Comparison of ENCODE assay signal across 8 mouse cellular contexts in the genomic region with DNA sequence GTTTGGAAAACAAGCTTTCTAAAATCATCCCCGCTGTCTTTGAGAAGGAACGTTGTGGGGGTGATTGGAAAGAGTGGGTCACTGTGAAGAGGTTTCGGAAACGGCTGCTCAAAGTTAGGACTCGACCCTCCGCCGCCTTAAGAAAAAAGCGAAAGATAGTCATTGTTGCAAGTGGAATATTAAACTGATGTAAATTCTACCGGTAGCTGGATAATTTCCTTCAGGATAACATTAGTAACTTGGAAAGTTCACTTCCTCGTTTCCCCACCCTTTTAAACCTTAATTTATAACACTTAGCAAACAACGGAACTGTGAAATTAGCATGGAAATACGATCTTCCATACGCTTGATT. TPM values are rescaled to one million over a fixed set of nuclear protein-coding genes. Genes with fewer than 3 reads are reported as not detected.
A peak's percentile ranks its signal among the peaks of the same experiment; 100 is the strongest.
DNase-seq lines count a peak whose midpoint lies in the region; ATAC-seq and TF ChIP-seq lines count a peak whose summit lies in the region.

No protein-coding gene starts in this region.

- no peaks in the 10 kb centered on the region for H3K9me3 ChIP-seq in lung, embryonic 15.5 days
- no peaks in the 10 kb centered on the region for H3K9me3 ChIP-seq in forebrain, embryonic 10.5 days
- no peaks in the 10 kb centered on the region for H3K9me3 ChIP-seq in intestine, postnatal 0 days (ENCODE audit: control insufficient read depth)
- no peaks in the 10 kb centered on the region for H3K9me3 ChIP-seq in neural tube, embryonic 14.5 days (ENCODE audit: control insufficient read depth, low read length)

- peak overlapping the region; percentile 91 for H3K4me2 ChIP-seq in lung, embryonic 15.5 days
- peak overlapping the region; percentile 97 for H3K4me2 ChIP-seq in intestine, postnatal 0 days (replicated peaks; ENCODE audit: low read depth)
- peak overlapping the region; percentile 96 for H3K4me2 ChIP-seq in neural tube, embryonic 14.5 days (ENCODE audit: low read depth, low read length)

- 5% methylated on average over 13 of the region's 13 CpGs for WGBS in lung, embryonic 15.5 days
- 4% methylated on average over 13 of the region's 13 CpGs for WGBS in forebrain, embryonic 10.5 days
- 6% methylated on average over 13 of the region's 13 CpGs for WGBS in intestine, postnatal 0 days
- 2% methylated on average over 13 of the region's 13 CpGs for WGBS in neural tube, embryonic 14.5 days

- no peak for DNase-seq in lung, postnatal 36 days
- DNase-seq in forebrain, embryonic 10.5 days (ENCODE audit: extremely low spot score, low spot score), result no peak
- no peak for DNase-seq in layer of hippocampus, adult 18-20 months (ENCODE audit: low spot score in 2 of 2)
- DNase-seq in Muller cell, postnatal 12 days (ENCODE audit: inconsistent ontology term), result no peak
- no peak for DNase-seq in layer of hippocampus, postnatal 25 days (ENCODE audit: extremely low spot score in 1 of 2, low spot score in 1 of 2)

- H3K27ac ChIP-seq in lung, embryonic 15.5 days, result no peak overlapping the region
- H3K27ac ChIP-seq in forebrain, embryonic 10.5 days, result peak overlapping the region; percentile 89
- no peak overlapping the region for H3K27ac ChIP-seq in intestine, postnatal 0 days (ENCODE audit: low read depth, low read length)
- H3K27ac ChIP-seq in neural tube, embryonic 14.5 days (ENCODE audit: low read depth, low read length), result no peak overlapping the region

- H3K36me3 ChIP-seq in lung, embryonic 15.5 days, result no peaks in the 10 kb centered on the region
- no peaks in the 10 kb centered on the region for H3K36me3 ChIP-seq in forebrain, embryonic 10.5 days (replicated peaks)
- H3K36me3 ChIP-seq in intestine, postnatal 0 days (ENCODE audit: control insufficient read depth, insufficient read depth), result no peaks in the 10 kb centered on the region
- no peaks in the 10 kb centered on the region for H3K36me3 ChIP-seq in neural tube, embryonic 14.5 days (ENCODE audit: control insufficient read depth, insufficient read depth, low read length)

- 0 out of 2 replicates have a peak overlapping the region, but pooled peaks have one; percentile 7 for H3K9ac ChIP-seq in lung, embryonic 15.5 days
- no peak overlapping the region for H3K9ac ChIP-seq in intestine, postnatal 0 days (ENCODE audit: low read depth, low read length)
- no peak overlapping the region for H3K9ac ChIP-seq in neural tube, embryonic 14.5 days (replicated peaks; ENCODE audit: low read depth, low read length)

- ATAC-seq in lung, embryonic 15.5 days (ENCODE audit: borderline replicate concordance, extremely low read depth, low FRiP score, low TSS enrichment), result no peak
- ATAC-seq in intestine, postnatal 0 days, result no peak
- no peak for ATAC-seq in neural tube, embryonic 14.5 days (ENCODE audit: low read depth)

- peaks cover 73% of the 10 kb centered on the region for H3K27me3 ChIP-seq in lung, embryonic 15.5 days
- H3K27me3 ChIP-seq in forebrain, embryonic 10.5 days (ENCODE audit: poor library complexity, severe bottlenecking), result peaks cover 81% of the 10 kb centered on the region
- H3K27me3 ChIP-seq in intestine, postnatal 0 days (replicated peaks; ENCODE audit: control insufficient read depth, insufficient read depth, low read length), result peaks cover 74% of the 10 kb centered on the region
- peaks cover 10% of the 10 kb centered on the region; the same call in 1 of the 2 replicates for H3K27me3 ChIP-seq in neural tube, embryonic 14.5 days (ENCODE audit: control insufficient read depth, insufficient read depth, low read length)

- H3K4me1 ChIP-seq in lung, embryonic 15.5 days, result peaks cover 28% of the 10 kb centered on the region
- peaks cover 62% of the 10 kb centered on the region for H3K4me1 ChIP-seq in forebrain, embryonic 10.5 days
- 0 out of 2 replicates have a peak, but pooled peaks cover 4% of the 10 kb centered on the region for H3K4me1 ChIP-seq in intestine, postnatal 0 days (replicated peaks; ENCODE audit: control insufficient read depth, insufficient read depth, low read length)
- 0 out of 2 replicates have a peak, but pooled peaks cover 3% of the 10 kb centered on the region for H3K4me1 ChIP-seq in neural tube, embryonic 14.5 days (ENCODE audit: control insufficient read depth, insufficient read depth, low read length)

- no peak for TF ChIP-seq CTCF in intestine, postnatal 0 days (IDR thresholded peaks at IDR 0.05; ENCODE audit: low read depth)

- H3K4me3 ChIP-seq in lung, embryonic 15.5 days, result peak overlapping the region; percentile 53
- H3K4me3 ChIP-seq in forebrain, embryonic 10.5 days, result peak overlapping the region; percentile 68
- peak overlapping the region; percentile 72 for H3K4me3 ChIP-seq in intestine, postnatal 0 days (ENCODE audit: low read depth, low read length)
- peak overlapping the region; percentile 47 for H3K4me3 ChIP-seq in neural tube, embryonic 14.5 days (ENCODE audit: low read depth, low read length)

RNA-seq across cellular contexts. Expression of gene Usp44, which starts 3.0 kb away (rescaled TPM):
- 0.29 and 0.30 TPM in 2 replicates for polyA plus RNA-seq in lung, embryonic 15.5 days (2015; fragmentation: Nextera tagmentation; extraction: Ambion mirVana)
- 16.3 and 17.4 TPM in 2 replicates for polyA plus RNA-seq in forebrain, embryonic 10.5 days (2016; fragmentation: Nextera tagmentation; extraction: Ambion mirVana)
- polyA plus RNA-seq in intestine, postnatal 0 days (2015; fragmentation: Nextera tagmentation; extraction: Ambion mirVana), result 0.08 and 0.09 TPM in 2 replicates
- 0.13 and 0.17 TPM in 2 replicates for polyA plus RNA-seq in neural tube, embryonic 14.5 days (2014; fragmentation: Nextera tagmentation; extraction: Ambion mirVana)
- total RNA-seq in layer of hippocampus, adult 18-20 months (2021), result not detected
- not detected for total RNA-seq in layer of hippocampus, postnatal 25 days (2021)

Comparison
In these comparisons a context has a peak if more than half of its experiments do, and no peak if none do; other contexts are left out.
1. RNA of gene Usp44, which starts 3.0 kb away (polyA plus RNA-seq): 16.3 to 17.4 TPM in forebrain, embryonic 10.5 days; 0.29 to 0.30 TPM in lung, embryonic 15.5 days, 0.13 to 0.17 TPM in neural tube, embryonic 14.5 days and 0.08 to 0.09 TPM in intestine, postnatal 0 days; every median in the first group is over 10 times any median in the second.
2. Peak in every context shown above with its lines, with median percentiles within 50 percentile points of each other: H3K4me2 ChIP-seq and H3K4me3 ChIP-seq.